Mouse (Mus musculus) layer of hippocampus, adult 9-11 months (tissue): Measurements from ENCODE around the gene Atp6v0c.

ENCODE experiments used
- DNase-seq: peaks from one replicate; pipeline ENCODE4 v3.0.0; 2022

Atp6v0c gene

DNA sequence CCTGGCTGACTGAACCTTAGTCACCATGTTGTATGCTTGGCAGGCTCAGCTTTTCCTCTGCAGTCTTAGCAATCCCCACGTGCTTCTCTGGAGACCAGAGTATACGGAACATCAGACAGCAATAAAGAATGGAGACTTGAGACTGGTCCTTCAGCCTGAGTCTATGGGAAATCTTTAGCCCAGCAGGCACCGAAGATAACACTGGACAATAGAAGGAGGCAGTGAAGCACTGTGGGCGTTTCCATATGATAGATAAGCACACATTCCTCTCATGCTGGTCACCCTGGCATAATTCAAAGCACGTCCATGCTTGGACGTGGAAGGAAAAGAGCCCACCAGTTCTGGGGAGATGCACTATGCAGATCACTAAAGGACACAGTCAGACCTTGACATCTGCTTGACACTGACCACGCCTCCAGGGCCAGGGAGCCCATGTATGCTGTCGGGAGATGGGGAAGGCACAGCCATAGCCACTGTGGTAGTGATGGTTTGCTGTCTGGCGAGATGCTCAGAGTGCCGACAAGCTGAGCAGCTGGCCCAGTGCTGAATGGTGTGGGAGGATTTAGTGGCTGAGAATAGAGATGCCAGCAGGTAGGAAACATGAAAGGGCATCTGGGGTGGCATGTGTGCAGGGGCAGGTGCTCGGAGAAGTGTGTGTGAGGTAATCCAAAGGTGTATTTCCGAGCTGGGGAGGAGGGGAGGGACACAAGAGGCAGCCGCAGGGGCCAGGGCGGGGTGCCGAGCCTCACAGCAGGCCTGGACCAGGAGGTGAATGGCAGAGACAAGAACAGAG is 27.7 kb upstream of the Atp6v0c start:
- peak; percentile 78 for DNase-seq

DNA sequence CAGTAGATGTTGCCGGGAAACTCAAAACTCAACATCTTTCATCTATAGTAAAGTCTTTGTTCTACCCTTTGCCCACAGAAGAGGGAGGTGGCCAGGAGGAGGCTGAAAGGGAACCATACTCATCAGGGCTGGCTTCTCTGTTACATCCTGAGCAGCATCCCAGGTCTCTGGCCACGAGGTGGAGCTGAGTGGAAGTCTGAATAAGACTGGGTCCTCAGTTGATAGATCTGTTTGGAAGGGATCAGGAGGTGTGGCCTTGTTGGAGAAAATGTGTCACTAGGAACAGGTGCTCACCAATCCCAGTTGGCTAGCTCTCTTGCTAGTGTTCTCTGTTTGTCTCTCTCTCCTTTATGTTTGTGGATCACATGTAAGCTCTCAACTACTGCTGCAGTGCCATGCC is 25.8 kb upstream of the Atp6v0c start:
- DNase-seq: no peak

DNA sequence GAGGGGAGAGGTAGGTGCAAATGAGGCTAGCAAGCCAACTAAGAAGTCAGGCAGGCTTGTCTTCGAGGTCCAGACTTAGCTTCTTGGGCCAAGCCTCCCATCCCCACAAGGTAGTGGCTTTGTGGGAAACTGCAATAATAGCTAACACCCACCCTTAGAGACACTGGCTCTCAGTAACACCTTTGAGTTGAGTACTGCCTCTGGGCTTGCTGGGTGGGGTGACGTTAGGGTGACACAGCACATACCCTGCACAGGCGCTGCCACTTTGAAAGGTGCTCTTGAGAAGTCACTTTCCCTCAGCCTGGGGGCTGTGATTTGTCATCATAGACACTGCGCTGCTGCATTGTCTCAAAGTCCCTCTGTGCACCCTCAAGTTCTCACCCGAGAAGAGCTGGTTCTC is 24.3 kb upstream of the Atp6v0c start:
- no peak for DNase-seq

DNA sequence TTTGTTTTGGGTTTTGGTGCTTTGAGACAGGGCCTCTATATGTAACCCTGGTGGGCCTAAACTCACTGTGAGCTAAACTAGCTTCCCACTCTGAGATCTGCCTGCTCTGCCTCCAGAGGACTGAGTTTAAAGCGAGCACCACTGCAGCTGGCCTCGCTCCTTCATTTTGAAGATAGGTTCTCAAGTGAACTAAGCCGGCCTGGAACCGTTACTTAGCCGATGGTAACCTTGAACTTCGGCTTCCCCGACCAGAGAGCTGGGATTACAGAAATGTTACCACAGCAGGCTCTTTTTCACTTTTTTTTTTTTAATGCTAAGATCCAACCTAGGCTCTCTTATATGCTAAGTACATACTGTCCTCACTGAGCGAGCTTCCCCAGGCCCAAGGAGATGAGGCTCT is 23.8 kb upstream of the Atp6v0c start:
- DNase-seq: no peak

DNA sequence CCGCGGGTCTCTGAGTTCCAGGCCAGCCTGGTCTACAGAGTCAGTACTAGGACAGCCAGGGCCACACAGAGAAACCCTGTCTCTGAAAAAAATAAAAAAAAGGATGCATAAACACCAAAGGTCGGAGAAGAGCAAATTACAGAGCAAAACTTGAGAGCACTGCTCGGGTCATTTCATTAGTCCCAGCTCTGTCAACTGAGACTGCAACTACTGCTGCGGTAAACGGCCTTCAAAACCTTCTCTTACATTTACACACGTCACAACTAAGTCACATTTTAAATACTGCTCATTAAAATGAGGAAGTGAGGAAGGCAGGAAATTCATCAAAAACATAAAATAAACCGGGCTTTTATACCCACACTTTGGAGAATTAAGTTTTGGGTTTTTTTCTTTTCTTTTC is 23.3 kb upstream of the Atp6v0c start:
- no peak for DNase-seq

DNA sequence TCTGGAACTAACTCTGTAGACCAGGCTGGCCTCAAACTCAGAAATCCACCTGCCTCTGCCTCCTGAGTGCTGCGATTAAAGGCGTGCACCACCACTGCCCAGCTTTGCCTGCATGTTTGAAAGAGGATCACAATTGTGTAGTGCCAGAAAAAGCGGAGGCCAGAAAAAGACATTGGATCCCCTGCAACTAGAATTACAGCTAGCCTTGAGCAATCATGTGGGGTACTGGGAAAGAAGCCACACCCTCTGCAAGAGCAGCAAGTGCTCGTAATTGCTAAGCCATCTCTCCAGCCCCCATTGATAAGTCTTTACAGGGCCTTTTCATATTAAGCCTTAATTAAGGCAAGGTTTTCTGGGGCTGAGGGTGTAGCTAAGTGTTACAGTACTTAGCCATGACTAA is 22.0 kb upstream of the Atp6v0c start:
- DNase-seq: no peak

DNA sequence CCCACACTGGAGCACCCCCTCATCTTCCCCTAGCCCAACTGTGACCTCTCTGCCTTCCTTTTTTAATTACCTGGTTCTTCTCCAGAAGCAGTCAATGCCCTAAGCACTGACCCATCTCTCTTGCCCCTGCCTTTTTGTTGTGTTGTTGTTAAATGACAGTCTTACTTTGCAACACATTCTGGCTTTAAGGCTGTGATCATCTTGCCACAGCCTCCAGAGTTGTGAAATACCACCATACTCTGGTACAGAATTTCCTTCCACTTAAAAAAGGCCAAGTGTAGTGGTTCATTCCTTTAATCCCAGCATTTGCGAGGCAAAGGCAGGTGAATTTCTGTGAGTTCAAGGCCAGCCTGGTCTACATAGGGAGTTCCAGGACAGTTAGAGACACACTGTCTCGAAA is 21.4 kb upstream of the Atp6v0c start:
- no peak for DNase-seq

DNA sequence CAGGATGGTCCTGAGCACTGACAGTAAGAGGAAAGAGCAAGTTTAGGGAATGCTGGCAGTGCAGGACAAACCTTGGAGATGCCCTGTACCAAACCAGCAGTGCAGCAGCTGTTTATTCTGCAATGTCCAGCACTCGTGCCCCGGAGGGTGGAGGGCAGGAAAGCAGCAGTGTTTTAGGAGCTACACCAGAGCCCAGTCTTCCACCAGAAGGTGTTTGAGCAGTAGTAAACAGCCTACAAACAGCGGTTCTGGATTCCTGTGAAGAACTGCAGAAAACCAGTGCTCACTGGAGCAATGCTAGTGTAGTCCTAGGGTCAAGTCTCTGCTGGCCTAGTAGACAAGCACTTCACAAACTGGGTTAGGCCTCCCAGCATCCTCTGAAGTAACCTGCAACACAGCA is 4.8 kb upstream of the Atp6v0c start:
- DNase-seq: no peak

DNA sequence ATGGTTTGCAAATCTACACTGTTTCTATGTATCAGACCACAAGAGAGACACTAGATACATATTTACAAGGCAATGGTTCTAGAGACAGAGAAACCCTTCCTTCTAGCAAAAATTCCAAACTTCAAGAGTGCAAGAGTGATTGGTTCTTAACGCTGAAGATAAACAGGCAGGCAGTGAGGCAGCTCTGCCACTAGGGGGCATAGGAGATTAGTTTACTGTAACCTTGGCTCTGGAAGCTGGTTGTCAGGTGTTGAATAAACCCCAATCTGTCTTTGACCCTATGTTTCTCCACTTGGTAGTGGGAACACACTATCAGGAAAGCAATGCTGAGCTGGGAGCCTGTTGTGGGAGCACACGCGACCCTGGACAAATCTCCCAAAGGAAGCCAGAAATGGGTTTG is 3.9 kb upstream of the Atp6v0c start:
- DNase-seq: peak; percentile 62

DNA sequence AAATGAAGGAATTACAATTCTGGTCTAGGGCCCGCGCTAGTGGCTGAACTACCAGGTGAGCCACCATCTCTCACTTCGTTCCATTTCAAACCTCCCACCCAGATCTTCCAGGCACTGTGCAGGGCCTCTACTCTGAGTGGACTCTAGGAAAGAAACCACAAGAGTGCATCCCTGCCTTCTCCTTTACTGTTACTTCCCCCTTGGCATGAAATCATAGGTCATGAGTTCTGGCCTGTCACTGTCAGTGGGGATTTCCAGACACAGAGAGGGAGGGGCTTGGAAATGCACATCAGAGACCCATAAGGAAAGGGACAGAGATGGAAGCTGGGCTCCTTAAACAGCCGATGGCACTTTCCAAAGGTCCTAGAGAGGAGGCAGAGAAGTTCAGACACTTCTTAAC is 2.2 kb upstream of the Atp6v0c start:
- DNase-seq: no peak

DNA sequence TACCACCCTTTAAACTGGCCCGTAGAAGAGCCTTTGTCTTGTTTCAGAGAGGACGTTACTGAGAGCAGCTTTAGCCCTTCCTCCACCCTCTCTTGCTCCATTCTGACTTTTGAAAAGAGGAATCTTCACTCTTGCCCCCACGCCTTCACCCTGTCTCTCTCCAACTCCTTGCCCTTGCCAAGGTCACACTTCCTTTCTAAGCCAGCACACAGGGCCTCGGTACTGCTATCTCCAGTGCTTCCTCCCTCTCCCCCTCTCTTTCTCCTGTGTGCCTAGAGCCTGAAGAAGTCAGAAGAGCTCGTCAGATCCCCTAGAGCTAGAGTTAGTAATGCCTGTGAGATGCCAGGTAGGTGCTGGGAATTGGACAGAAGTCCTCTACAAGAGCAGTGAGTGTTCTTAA is 1.2 kb upstream of the Atp6v0c start:
- peak; percentile 54 for DNase-seq

DNA sequence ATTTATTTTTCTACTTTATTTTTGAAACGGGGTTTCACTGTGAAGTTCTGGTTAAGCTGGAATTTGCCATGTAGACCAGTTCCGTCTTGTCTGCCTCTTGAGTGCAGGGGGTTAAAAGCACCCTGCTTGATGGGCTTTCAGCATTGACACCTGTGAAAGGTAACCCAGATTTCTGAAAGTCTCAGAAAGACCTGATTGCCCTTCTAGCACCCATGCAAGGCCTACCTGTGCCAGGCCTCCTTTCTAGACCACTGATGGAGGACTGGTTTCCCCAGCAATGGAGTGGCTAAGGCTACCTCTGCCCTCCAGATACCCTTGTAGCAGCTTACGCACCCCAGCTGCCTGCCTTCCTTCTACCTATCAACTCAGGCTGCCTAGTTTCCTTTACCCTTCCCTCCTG is 623 bp upstream of the Atp6v0c start:
- no peak for DNase-seq

DNA sequence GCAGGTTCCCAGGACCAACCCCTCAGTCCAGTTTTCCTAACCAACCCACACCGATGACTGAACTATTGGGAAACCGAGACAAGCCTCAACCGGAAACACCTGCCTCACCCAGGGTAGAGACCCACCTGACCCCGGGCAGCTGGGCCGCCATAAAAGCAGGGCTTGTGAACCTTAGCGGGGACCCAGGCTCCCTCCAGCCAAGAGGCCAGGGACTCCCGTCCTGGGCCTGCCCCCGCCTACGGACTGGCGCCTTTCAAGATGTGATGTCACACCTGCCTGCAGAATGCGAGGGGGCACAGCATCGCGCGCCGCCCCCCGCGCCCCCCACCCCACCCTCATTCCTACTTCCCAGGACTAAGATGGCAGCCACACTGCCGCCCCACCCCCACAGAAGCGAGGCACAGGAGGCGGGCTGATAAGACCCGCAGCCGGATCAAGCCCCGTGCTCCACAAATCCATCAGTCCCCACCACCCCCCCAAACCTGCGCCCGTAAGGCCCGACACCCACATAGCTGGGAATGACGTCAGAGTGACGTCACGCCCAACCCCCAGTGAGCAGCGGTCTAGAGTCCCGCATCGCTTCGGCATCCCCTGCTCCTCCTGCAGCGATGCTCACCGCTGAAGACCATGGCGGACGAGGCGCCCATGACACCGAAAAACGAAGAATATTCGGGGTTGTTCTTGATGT is 768 bp downstream of the Atp6v0c start:
- peak; percentile 83 for DNase-seq

DNA sequence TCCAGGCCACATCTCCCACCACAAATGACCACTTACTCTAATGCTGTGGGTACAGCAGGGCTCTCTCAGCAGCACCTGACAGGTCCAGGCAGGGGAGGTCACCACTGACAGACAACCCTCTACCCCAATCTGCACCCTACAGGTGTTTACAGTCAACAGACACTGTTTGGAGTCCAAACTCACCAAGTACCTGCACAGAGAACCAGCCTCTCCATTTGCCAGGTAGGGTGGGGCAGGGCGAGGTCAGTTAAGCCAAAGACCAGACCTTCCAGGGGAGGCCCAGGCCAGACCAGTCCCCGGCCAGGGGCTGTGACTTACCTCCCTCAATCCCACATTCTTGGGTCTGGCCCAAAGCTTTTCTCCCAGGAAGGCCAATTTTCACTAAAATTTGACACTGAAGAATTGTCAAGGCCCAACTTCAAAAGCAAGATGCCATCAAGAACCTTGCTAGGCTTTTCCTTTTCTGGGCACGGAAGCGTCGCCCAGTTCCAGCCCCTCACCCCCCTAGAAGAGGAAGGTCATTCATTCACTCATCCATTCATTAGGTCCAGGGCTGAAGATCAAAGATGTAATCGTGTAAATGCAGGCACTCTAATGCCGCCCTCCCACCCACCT is 1.5 kb downstream of the Atp6v0c start:
- no peak for DNase-seq

DNA sequence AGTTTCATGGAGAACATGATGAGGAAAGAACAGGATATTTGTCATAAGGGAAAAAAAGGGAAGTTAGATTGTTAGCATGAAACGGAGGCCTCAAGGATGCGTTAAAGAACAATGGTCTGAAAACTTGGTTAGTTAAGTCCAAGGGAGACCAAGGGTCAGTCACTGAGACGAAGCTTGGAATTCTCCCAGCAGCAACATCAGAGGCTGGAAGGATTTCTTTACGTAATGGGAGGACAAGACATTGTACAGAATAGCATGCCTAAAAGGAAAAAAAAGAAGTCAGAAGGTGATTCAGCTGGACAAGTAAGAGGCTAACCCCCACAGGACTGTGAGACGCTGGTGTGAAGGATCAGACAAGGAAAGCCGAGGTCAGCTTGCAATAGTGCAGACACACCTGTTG is 2.4 kb downstream of the Atp6v0c start:
- DNase-seq: no peak

DNA sequence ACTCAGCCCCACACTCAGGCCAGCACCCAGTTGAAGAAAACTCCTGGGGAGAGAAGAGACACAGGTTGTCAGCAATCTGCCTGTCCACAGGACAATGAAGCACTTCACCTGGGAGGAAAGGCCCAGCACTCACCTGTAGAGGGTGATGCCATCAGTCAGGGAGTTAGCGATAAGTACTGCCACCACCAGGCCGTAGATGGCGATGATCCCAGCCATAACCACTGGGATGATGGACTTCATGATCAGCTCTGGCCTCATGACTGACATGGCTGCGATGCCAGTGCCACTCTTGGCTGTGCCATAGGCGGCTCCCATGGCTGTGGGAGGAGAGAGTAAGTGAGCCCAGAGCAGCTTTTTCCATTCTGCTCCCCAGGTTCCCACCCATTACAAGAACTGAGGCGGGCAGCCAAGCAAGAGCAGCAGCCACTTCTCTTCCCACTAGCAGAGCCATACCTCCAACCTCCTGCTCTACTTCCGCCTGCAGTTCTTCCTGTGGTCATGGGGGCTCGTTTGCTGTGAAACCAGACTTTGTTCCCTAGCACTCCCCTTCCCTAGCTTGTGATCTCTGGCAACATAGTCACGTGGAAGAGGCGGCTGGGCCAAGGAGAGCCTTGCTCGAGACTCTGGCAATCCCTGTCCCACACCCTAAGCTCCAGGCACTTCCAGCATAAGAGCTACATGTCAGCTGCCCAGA is 4.8 kb downstream of the Atp6v0c start:
- DNase-seq: peak; percentile 71

DNA sequence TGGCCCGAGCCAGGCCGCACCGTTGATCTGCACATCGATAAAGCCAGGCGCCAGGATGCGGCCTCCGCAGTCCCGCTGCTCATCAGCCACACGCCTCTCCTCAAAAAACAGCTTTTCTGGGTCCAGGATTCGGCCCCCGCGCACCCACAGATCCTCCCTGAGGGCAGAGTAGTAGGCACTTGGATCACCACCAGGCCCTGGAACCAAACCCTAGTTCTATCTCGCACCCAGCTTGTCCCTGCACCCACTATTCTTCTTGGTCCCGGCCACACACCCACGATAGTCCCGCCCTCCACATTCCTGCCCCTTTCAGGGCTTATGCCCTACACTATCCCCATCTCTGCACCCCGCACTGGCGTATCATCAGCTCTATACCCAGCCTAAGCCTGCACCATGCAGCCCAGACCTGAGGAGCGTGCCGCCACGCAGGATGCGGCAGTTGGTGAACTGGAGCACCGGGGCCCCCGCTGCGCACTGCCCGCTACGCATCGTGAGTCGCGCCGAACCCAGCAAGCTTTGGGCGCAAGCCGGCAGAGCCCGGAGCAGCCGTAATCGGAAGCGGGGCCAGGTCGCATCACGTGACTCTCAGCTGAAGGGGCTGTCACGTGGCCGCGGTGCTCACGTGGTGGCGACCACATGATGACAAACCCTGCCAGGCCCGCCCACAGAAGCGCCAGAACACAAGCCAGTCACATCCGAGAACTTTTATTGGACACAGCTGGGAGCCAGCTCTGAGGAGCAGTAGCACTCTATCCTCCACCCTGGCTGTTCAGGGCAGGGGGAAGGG is 6.1 kb downstream of the Atp6v0c start, which contains the start of gene Amdhd2:
Amdhd2 (minus strand) TSS at position 591 of the 787 bp plus-strand sequence.
- peak; percentile 98 for DNase-seq

DNA sequence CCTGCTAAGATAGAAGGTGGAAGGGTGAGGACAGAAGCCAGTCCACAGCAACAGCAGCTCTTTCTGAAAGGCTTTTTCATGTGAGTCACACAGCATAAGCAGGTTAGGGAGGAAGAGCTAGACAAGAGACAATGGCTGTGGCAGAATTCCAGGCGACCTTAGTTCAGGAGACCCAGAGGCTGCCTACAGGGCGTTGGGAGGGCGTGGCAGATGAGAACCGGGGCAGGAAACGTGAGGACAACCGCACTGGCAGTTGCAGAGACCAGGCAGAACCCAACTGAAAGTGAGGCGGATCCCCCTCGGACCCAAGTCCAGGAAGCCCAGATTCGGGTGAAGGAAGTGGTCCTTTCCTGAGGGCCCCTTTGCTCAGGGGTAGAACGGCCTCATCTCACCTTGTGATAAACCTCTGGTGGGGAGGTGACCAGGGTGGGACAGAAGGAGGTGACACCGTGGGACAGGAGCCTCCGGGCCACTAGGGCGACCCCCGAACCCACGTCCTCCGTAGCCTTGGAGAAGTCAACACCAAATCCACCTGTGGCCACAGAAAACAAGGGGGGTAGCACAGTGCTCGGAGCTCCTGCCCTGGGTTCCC is 6.8 kb downstream of the Atp6v0c start:
- DNase-seq: no peak

DNA sequence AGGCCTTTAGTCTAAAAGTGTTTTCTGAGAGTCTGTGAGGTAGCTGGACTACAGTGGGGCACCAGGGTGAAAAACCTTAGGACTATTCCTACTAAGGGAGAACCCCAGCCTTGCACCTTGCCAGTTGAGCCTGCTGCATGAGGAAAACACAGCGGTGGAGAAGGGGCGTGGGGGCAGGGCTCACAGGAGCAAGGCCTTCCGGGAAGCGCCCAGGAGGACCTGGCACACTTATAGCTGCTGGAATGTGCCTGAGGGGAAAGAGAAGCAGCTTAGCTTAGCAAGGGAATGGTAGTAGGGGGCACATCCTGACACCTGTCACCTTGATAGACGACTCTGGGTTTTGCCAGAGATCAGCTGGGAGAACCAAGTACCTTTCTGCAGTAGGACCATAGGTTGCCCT is 8.0 kb downstream of the Atp6v0c start:
- no peak for DNase-seq

DNA sequence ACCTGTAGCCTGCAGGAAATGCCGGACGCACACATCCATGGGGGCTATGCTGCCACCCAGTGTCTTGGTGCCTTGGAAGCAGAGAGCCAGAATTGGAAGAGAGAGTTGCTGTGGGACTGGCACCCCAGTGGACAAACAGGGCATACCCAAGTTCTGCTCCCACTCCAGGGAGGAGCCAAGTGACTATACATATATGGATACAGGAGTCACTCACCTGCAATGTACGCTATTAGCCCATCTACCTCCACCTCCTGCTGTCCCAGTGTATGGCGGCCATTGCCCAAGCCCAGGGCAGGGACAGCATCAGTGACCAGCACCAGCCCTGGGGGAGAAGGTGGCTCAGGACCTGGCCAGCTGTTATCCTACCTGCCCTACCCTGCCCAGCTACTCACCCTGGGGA is 12.0 kb downstream of the Atp6v0c start:
- no peak for DNase-seq

DNA sequence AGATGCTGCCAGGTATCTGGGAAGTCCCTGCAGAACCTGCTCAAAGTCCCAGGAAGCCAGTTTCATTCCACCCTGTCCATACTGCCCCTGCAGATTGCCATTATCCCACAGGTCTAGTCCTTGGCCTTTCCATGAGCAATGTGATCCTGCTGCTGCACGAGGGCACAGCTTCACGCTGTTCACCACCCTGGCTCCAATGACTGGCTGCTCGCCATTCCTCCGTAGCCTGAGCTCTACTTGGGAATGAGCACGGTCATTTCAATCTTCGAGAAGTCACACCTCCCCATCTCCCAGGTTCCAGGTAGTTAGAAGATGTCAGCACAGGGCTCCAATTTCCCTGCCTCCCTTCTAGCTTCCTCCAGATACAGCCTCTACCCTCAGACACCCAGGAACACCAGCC is 12.4 kb downstream of the Atp6v0c start:
- no peak for DNase-seq

DNA sequence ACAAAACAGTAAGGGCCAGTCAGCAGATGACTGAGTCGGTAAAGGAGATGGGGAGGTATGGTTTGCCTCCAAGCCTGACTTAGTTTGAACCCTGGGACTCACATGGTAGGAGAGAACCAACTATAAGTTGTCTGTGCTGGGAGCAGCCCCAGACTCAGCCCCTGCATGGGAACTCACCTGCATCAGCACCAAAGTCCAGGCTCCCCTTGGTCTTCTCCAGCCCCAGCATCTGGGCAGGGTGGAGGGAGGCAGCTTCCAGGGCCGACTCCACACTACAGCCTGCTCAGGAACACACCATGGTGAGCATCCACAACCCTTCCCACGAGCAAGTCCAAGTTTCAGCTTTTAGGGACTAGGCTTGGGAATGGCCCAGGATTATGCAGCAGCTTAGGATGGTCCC is 13.1 kb downstream of the Atp6v0c start:
- no peak for DNase-seq
